Mouse (Mus musculus) liver, embryonic 12.5 days (tissue): ENCODE results near the gene Tubg1. TPM values are rescaled to one million over a fixed set of nuclear protein-coding genes. Genes with fewer than 3 reads are reported as not detected.
"Not testable (repeated sequence)": the region's sequence is repeated elsewhere in the genome, so short reads cannot be mapped to it uniquely, and the experiment has no call there.

Experiments used
- ATAC-seq: fragments of 200-750 bp; cut with Nextera tagmentation; 2 replicates; pipeline ENCODE4 v1.8.0; 2017; ENCODE audit warnings: moderate number of reproducible peaks, mild to moderate bottlenecking, moderate library complexity
- H3K27ac ChIP-seq: fragments of 300-500 bp; sonication (generic); 2 replicates; pipeline ENCODE4 v1.5.1; 2016; ENCODE audit warnings: mild to moderate bottlenecking
- H3K27me3 ChIP-seq: fragments of 300-500 bp; sonication (generic); replicated peaks from 2 replicates; pipeline ENCODE4 v1.6.1; 2016; ENCODE audit warnings: mild to moderate bottlenecking, moderate library complexity
- H3K36me3 ChIP-seq: fragments of 300-500 bp; sonication (generic); 2 replicates; pipeline ENCODE4 v1.6.1; 2016; ENCODE audit warnings: mild to moderate bottlenecking, moderate library complexity
- H3K4me1 ChIP-seq: fragments of 300-500 bp; sonication (generic); 2 replicates; pipeline ENCODE4 v1.6.1; 2016
- H3K4me2 ChIP-seq: fragments of 300-500 bp; sonication (generic); 2 replicates; pipeline ENCODE4 v1.6.1; 2016; ENCODE audit warnings: mild to moderate bottlenecking, moderate library complexity
- H3K4me3 ChIP-seq: fragments of 300-500 bp; sonication (generic); 2 replicates; pipeline ENCODE4 v1.5.1; 2016; ENCODE audit warnings: mild to moderate bottlenecking, moderate library complexity
- H3K9ac ChIP-seq: fragments of 300-500 bp; sonication (generic); 2 replicates; pipeline ENCODE4 v1.6.1; 2016; ENCODE audit warnings: mild to moderate bottlenecking, moderate library complexity
- H3K9me3 ChIP-seq: fragments of 300-500 bp; sonication (generic); replicated peaks from 2 replicates; pipeline ENCODE4 v1.6.1; 2016; ENCODE audit warnings: mild to moderate bottlenecking, moderate library complexity
- WGBS: fragments of 180-500 bp; shearing (Covaris S2); methylation state at CpG from one replicate; pipeline ENCODE4 v1.1.7; 2016; ENCODE audit not compliant: insufficient replicate concordance; 5-methylcytosine and 5-hydroxymethylcytosine counted together
- polyA plus RNA-seq: library from polyadenylated mRNA; unstranded; fragments of >200 nt; fragmentation: Nextera tagmentation; extraction: Ambion mirVana; gene quantifications from 2 replicates; pipeline ENCODE4 v1.2.1, GENCODE M21; 2016

Gene Tubg1
- polyA plus RNA-seq, 1 experiment from 2014 or later, result 59.6 TPM

DNA sequence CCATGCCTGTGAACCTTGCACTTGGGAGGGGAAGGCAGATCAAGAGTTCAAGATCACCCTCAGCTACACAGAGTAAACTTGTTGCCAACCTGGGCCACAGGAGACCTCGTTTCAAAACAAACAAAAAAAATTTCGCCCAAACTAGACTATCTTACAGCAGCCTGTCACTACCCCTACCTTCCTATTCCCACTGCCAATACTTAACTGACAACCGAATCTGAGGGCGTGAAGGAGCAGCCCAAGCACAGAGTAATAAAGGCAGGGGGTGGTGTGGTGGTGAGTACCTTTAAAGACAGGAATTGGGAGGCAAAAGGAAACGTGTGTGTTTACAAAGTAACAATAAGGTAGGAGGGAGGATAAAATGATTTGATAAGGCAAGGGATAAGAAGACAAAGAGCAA, 9.0 kb upstream of the Tubg1 start:
- H3K9me3 ChIP-seq, result peaks cover 7% of the 10 kb centered on the region; the same call in 1 of the 2 replicates
- no peaks in the 10 kb centered on the region for H3K27me3 ChIP-seq
- H3K9ac ChIP-seq, result no peak overlapping the region
- 49% methylated on average over 5 of the region's 5 CpGs for WGBS
- no peak overlapping the region for H3K27ac ChIP-seq
- no peak overlapping the region for H3K4me2 ChIP-seq
- ATAC-seq, result no peak
- H3K36me3 ChIP-seq, result peaks cover 50% of the 10 kb centered on the region
- peaks cover 6% of the 10 kb centered on the region for H3K4me1 ChIP-seq
- H3K4me3 ChIP-seq, result no peak overlapping the region

DNA sequence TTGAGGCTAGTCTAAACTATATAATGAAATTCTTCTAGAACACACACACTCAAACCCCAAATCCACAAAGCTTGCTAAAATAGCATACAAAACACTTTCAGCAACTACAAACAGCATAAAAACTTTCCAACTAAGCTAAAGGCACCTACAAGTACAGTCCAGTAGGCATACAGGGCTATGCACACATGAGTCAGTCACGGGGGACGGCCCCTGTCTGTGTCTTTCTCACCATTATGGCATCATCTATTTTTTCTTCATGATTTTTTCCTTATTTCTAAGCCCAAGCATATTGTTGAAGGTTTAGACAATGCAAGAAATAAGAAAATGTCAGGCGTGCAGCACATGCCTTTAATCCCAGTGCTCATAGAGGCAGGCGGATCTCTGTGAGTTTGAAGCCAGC, 8.6 kb upstream of the Tubg1 start:
- H3K4me2 ChIP-seq, result no peak overlapping the region
- ATAC-seq, result no peak
- peaks cover 51% of the 10 kb centered on the region for H3K36me3 ChIP-seq
- H3K9ac ChIP-seq, result no peak overlapping the region
- peaks cover 10% of the 10 kb centered on the region for H3K4me1 ChIP-seq
- no peaks in the 10 kb centered on the region for H3K27me3 ChIP-seq
- 84% methylated on average over 4 of the region's 4 CpGs for WGBS
- H3K9me3 ChIP-seq, result peaks cover 7% of the 10 kb centered on the region; the same call in 1 of the 2 replicates
- H3K27ac ChIP-seq, result no peak overlapping the region
- no peak overlapping the region for H3K4me3 ChIP-seq

DNA sequence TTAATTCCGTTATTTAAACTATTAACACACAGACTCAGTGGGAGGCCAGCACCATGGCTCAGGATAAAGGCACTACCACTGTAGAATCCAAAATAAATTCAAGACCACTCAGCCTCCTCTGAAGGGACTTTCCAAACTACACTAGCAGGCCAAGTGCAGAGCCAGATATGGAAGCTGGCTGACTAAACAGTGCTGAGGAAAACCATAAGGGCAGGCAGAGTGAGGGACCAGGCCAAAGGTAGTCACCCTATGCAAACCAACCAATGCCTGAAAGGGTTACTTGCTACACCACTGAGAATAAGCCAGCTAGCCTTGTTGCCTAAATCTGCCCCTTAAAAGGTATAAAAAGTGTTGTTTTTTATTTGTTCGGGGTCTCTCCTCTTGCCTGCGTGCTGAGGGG, 7.6 kb upstream of the Tubg1 start:
- ATAC-seq, result no peak
- Histone ChIP-seq H3K27me3 (no peaks in the 10 kb centered on the region), H3K36me3 (peaks cover 59% of the 10 kb centered on the region), H3K4me1 (peaks cover 14% of the 10 kb centered on the region), H3K9me3 (peaks cover 7% of the 10 kb centered on the region; the same call in 1 of the 2 replicates), H3K9ac (no peak overlapping the region), H3K4me3 (no peak overlapping the region), H3K4me2 (no peak overlapping the region), H3K27ac (no peak overlapping the region)
- 85% methylated on average over 3 of the region's 3 CpGs for WGBS

DNA sequence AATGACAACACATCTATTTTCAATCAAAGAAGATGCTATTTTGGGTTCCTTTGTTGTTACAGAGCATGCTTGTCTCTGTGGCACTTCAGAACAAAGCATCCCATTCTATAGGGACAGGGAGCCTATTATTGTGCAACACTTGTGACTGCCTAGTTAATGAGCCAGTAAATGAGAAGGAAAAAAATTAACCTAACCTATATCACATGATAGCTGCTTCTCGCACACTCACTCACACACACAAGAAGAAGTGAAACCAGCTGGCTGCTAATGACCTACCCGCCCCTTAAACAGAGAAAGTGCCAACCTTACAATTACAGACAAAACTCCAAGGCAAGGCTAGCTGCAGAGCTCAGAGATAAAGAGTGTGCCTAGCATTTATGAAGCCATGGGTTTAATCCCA, 4.2 kb upstream of the Tubg1 start:
- Histone ChIP-seq H3K9ac (no peak overlapping the region), H3K27ac (no peak overlapping the region), H3K36me3 (peaks cover 49% of the 10 kb centered on the region), H3K4me2 (no peak overlapping the region), H3K27me3 (no peaks in the 10 kb centered on the region), H3K4me1 (peaks cover 35% of the 10 kb centered on the region), H3K9me3 (peaks cover 7% of the 10 kb centered on the region; the same call in 1 of the 2 replicates), H3K4me3 (no peak overlapping the region)
- WGBS, result 83% methylated on average over 2 of the region's 2 CpGs
- no peak for ATAC-seq

DNA sequence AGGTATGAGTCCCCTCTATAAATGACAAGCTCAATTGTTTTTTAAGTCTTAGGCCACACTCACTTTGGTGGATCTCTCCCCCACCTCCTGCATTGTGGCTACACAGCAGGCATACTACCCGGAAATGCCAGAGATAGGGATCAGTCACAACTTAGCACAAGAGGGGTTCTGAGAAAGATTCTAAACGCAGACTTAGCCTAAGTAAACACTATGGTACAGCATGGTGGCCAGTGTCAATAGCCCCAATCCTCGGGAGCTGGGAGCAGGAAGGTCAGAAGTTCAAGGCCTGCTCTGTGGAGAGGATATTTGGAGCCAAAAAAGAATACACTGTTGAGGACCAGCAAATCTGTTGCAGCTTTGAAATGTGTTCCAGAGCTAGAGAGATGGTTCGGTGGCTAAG, 1.6 kb upstream of the Tubg1 start:
- peaks cover 51% of the 10 kb centered on the region for H3K36me3 ChIP-seq
- no peaks in the 10 kb centered on the region for H3K27me3 ChIP-seq
- 19% methylated on average over 4 of the region's 4 CpGs for WGBS
- no peak for ATAC-seq
- H3K9me3 ChIP-seq, result peaks cover 4% of the 10 kb centered on the region; the same call in 1 of the 2 replicates
- peak overlapping the region; percentile 94 for H3K27ac ChIP-seq
- H3K9ac ChIP-seq, result peak overlapping the region; percentile 92
- H3K4me3 ChIP-seq, result peak overlapping the region; percentile 83
- H3K4me2 ChIP-seq, result peak overlapping the region; percentile 96
- peaks cover 48% of the 10 kb centered on the region for H3K4me1 ChIP-seq

DNA sequence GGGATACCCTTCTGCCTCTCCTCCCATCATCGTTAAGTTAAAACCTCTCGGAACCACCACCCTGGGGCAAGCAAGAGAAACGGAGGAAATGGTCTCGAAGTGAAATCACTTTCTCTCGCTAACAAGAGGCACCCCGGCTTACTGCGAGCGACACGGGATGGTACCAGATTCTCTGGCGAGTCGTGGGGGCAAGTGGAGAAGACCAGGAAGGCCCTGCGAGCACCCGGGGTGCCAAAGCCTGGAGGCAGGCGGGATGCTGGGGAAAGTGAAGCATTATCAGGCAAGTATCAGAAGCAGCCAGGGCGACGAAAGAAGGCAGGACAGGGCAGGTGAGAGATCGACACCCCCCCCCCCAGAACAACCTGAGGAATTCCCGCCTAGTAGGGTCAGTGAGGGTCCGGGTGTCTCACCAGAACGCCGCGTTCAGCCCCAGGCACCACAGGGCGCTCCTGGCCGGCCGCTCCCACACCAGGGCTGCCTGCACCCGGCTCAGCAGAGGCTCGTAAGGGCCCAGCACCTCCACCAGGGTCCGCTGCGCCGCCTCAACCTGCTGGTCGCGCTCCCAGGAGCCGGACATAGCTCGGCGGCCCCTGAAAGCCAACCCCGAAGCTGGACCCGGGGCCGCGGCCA, 492 bp upstream of the Tubg1 start:
- under 1% methylated on average over 37 of the region's 39 CpGs for WGBS
- Histone ChIP-seq H3K4me3 (peak overlapping the region; percentile 83), H3K27ac (peak overlapping the region; percentile 94), H3K27me3 (no peaks in the 10 kb centered on the region), H3K4me2 (peak overlapping the region; percentile 96), H3K4me1 (peaks cover 48% of the 10 kb centered on the region), H3K9ac (peak overlapping the region; percentile 92), H3K36me3 (peaks cover 51% of the 10 kb centered on the region), H3K9me3 (no peaks in the 10 kb centered on the region)
- peak; percentile 73 for ATAC-seq

DNA sequence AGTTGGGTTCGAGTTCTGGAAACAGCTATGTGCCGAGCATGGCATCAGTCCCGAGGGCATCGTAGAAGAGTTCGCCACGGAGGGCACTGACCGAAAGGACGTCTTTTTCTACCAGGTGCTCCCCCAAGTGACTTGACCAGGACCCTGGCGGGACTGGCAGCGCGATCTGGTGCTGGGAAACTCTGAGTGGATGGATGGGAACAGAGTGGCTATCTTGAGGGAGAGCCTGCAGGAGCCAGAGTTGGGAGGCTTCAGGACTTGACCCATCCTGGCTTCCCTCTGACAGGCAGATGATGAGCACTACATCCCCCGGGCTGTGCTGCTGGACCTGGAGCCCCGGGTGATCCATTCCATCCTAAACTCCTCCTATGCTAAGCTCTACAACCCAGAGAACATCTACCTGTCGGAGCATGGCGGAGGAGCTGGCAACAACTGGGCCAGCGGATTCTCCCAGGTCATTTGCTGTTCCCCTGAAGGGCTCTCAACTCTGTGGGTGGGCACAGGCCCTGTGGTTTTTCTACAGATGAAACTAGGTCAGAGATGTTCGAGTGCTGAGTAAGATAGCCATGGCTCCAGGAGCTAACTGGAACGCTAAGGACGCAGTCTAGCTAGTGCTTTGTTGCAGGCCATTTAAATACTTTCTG, 929 bp downstream of the Tubg1 start:
- WGBS, result 23% methylated on average over 19 of the region's 19 CpGs
- peaks cover 42% of the 10 kb centered on the region for H3K4me1 ChIP-seq
- ATAC-seq, result no peak
- peak overlapping the region; percentile 92 for H3K9ac ChIP-seq
- no peaks in the 10 kb centered on the region for H3K9me3 ChIP-seq
- H3K36me3 ChIP-seq, result peaks cover 52% of the 10 kb centered on the region
- peak overlapping the region; percentile 94 for H3K27ac ChIP-seq
- no peaks in the 10 kb centered on the region for H3K27me3 ChIP-seq
- H3K4me2 ChIP-seq, result peak overlapping the region; percentile 96
- H3K4me3 ChIP-seq, result peak overlapping the region; percentile 83

DNA sequence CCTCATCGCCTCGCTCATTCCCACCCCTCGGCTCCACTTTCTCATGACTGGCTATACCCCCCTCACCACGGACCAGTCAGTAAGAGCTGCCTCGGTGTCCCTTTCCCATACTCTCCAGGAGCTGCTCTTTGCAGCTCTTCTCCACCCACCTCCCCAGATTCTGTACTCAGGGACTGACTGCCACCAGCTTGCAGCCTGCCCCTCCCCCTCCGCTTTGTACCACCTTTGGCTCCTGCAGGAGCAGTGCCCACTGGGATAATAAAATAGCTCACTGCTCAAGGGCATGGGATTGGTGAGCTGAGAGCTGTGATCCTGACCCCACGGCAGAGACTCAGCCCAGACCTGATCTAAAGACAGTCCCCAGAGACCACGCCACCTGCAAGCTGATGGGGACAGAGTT, 4.8 kb downstream of the Tubg1 start:
- WGBS, result 83% methylated on average over 8 of the region's 8 CpGs

DNA sequence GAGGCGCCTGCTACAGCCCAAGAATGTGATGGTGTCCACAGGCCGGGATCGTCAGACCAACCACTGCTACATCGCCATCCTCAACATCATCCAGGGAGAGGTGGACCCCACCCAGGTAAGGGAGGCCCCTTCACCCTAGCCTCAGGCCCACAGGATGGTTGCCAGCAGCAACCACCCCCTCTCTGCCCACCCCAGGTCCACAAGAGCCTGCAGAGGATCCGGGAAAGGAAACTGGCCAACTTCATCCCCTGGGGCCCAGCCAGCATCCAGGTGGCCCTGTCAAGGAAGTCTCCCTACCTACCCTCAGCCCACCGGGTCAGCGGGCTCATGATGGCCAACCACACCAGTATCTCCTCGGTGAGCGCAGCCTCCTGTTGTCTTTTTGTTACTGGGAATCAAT, 5.3 kb downstream of the Tubg1 start:
- H3K27me3 ChIP-seq, ATAC-seq, H3K9ac ChIP-seq, H3K4me3 ChIP-seq, H3K9me3 ChIP-seq, H3K4me2 ChIP-seq, H3K27ac ChIP-seq: not testable (repeated sequence)
- peaks cover 17% of the 10 kb centered on the region for H3K4me1 ChIP-seq
- H3K36me3 ChIP-seq, result peaks cover 54% of the 10 kb centered on the region
- 82% methylated on average over 9 of the region's 9 CpGs for WGBS

More for the DNA sequence above, 4.8 kb downstream of the Tubg1 start:
- H3K4me2 ChIP-seq, H3K27me3 ChIP-seq, H3K4me3 ChIP-seq, H3K27ac ChIP-seq, H3K9ac ChIP-seq, H3K9me3 ChIP-seq, ATAC-seq: not testable (repeated sequence)
- peaks cover 54% of the 10 kb centered on the region for H3K36me3 ChIP-seq
- peaks cover 15% of the 10 kb centered on the region for H3K4me1 ChIP-seq

DNA sequence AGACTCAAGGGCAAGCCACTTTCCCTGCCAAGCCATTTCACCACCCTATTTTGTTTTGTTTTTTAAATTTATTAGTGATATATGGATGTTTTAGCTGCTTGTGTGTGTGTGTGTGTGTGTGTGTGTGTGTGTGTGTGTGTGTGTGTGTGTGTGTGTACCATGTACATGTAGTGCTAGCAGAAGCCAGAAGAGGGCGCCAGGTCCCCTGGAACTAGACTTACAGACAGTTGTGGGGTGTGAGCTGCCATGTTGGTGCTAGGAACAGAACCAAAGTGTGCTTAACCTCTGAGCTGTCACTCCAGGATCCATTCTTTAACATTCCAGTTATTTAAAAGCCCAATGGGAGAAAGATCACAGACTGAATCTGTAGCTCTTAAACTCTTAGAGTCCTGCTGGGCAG, 7.3 kb downstream of the Tubg1 start:
- WGBS, result 67% methylated on average over 1 of the region's 1 CpGs
- H3K27me3 ChIP-seq, result peaks cover 7% of the 10 kb centered on the region; the same call in 1 of the 2 replicates
- H3K36me3 ChIP-seq, result peaks cover 51% of the 10 kb centered on the region
- H3K27ac ChIP-seq, result no peak overlapping the region
- no peak overlapping the region for H3K4me2 ChIP-seq
- no peak overlapping the region for H3K9ac ChIP-seq
- ATAC-seq, result no peak
- H3K9me3 ChIP-seq, result 0 out of 2 replicates have a peak, but pooled peaks cover 5% of the 10 kb centered on the region
- no peak overlapping the region for H3K4me3 ChIP-seq
- peaks cover 18% of the 10 kb centered on the region for H3K4me1 ChIP-seq

DNA sequence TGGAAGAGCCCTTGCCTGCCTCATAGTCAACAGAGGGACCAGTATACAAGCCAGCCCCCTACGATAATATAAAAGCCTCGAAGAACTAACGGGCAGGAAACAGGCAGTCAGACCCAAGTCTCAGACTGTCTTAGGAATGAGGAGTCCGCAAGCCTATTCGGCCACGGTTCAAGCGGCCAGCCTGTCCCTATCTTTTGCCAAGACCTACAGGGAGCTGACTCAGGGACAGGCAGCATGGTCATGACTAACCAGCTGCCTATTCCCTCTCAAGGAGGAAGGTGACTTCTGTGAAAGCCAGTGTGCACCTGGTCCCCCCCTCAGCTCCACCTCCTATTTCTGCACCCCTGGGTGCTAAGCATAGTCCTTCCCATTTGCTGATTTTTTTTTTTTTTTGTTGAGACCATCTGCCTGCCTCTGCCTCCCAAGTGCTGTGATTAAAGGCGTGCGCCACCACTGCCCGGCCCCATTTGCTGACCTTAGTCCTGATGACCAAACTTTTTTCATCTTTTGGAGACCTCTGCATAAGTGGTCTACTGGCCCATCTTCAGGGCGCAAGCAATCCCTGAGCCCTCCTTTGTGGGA, 9.3 kb downstream of the Tubg1 start:
- ATAC-seq, result no peak

More for the DNA sequence above, 9.3 kb downstream of the Tubg1 start:
- no peak overlapping the region for H3K27ac ChIP-seq
- 74% methylated on average over 11 of the region's 11 CpGs for WGBS
- H3K9me3 ChIP-seq, result 0 out of 2 replicates have a peak, but pooled peaks cover 5% of the 10 kb centered on the region
- H3K9ac ChIP-seq, result no peak overlapping the region
- H3K4me1 ChIP-seq, result peaks cover 18% of the 10 kb centered on the region
- H3K36me3 ChIP-seq, result peaks cover 31% of the 10 kb centered on the region
- no peak overlapping the region for H3K4me3 ChIP-seq
- H3K4me2 ChIP-seq, result no peak overlapping the region
- H3K27me3 ChIP-seq, result peaks cover 7% of the 10 kb centered on the region; the same call in 1 of the 2 replicates
